Comparison of ENCODE assay signal across 9 mouse cellular contexts in the genomic region with DNA sequence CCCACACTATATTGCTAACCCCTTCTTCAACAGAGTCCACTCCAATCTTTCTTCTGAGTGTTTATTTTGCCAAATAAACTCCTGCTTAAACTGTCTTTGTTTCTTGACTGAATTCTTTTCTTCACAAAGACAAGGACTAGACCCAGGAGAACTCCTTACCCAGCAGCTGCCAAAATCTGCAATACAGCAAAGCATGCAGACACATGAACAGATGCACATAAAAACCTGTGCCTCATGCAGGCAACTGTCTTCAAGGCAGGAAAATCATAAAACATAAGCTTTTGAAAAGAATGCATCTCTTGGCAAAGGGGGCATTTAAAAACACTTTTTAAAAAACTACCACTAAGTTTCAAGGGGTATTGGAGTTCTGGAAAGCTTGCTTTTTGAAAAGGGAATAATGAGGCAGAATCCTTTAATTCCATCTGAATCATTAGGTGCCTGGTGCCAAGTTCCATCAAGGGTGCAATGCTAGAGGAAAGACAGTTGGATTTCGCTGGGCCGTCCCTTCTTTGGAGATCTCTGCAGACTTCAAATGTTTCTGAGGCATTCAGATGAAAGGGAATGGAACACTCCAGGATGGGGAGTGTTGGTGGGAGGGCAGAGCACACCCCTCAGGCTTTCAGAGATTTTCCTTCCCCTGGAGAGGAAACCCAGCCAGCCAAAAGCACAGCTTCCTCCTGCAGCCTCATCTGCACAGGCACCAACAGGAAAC.
A peak's percentile ranks its signal among the peaks of the same experiment; 100 is the strongest.
DNase-seq lines count a peak whose midpoint lies in the region; ATAC-seq and TF ChIP-seq lines count a peak whose summit lies in the region.
"Had no signal": no experiment of that assay in that cellular context is flagged by ENCODE, and none has a peak within 500 bp of the region (broad histone marks: within the 10 kb centered on the region; RNA-seq: fewer than 3 reads in every experiment).

No protein-coding gene starts in this region.

- DNase-seq in heart, adult 9 months (ENCODE audit: low spot score in 2 of 2) = peak; percentile 25 to 34
- no peak for DNase-seq in heart, postnatal 25 days (ENCODE audit: low spot score)
- DNase-seq in stomach, postnatal 0 days (ENCODE audit: low spot score) = no peak
- peak; percentile 14 to 45 for DNase-seq in kidney, postnatal 25 days
- DNase-seq in frontal cortex, postnatal 10 days (ENCODE audit: low spot score in 2 of 2) = no peak
- DNase-seq in right cerebral cortex, adult 2 months (ENCODE audit: low spot score in 2 of 2) = no peak
- no peak for DNase-seq in right cerebral cortex, postnatal 4 days

- intact Hi-C loops in heart, postnatal 25 days (cut with DNase I) = no loop called here

- no peaks in the 10 kb centered on the region for H3K9me3 ChIP-seq in stomach, embryonic 15.5 days
- H3K9me3 ChIP-seq in stomach, postnatal 0 days (ENCODE audit: control insufficient read depth, low read length) = no peaks in the 10 kb centered on the region

- no peaks in the 10 kb centered on the region for H3K36me3 ChIP-seq in stomach, embryonic 15.5 days
- H3K36me3 ChIP-seq in stomach, postnatal 0 days (ENCODE audit: control insufficient read depth, insufficient read depth, low read length) = no peaks in the 10 kb centered on the region

- WGBS in stomach, embryonic 15.5 days = 40% methylated on average over 2 of the region's 2 CpGs
- WGBS in stomach, postnatal 0 days = 28% methylated on average over 2 of the region's 2 CpGs

- peaks cover 5% of the 10 kb centered on the region; the same call in 1 of the 2 replicates for H3K4me1 ChIP-seq in stomach, embryonic 15.5 days
- H3K4me1 ChIP-seq in stomach, postnatal 0 days (replicated peaks; ENCODE audit: control insufficient read depth, insufficient read depth) = no peaks in the 10 kb centered on the region

- H3K27ac ChIP-seq in stomach, embryonic 15.5 days = peak overlapping the region; percentile 37
- no peak overlapping the region for H3K27ac ChIP-seq in stomach, postnatal 0 days (replicated peaks)

- no peak overlapping the region for H3K4me3 ChIP-seq in stomach, embryonic 15.5 days (replicated peaks)
- no peak overlapping the region for H3K4me3 ChIP-seq in stomach, postnatal 0 days (ENCODE audit: low read depth, low read length)
- H3K4me3 ChIP-seq: erythroblast, embryonic 14.5 days had no signal

- H3K9ac ChIP-seq in stomach, embryonic 15.5 days = no peak overlapping the region
- no peak overlapping the region for H3K9ac ChIP-seq in stomach, postnatal 0 days (ENCODE audit: low read length)

- no peak for TF ChIP-seq EP300 in stomach, postnatal 0 days (optimal IDR thresholded peaks at IDR 0.05)

- no peaks in the 10 kb centered on the region for H3K27me3 ChIP-seq in stomach, embryonic 15.5 days (replicated peaks)
- no peaks in the 10 kb centered on the region for H3K27me3 ChIP-seq in stomach, postnatal 0 days (ENCODE audit: control insufficient read depth, insufficient read depth, low read length)

- H3K4me2 ChIP-seq in stomach, embryonic 15.5 days = no peak overlapping the region
- no peak overlapping the region for H3K4me2 ChIP-seq in stomach, postnatal 0 days (replicated peaks; ENCODE audit: low read depth)

- ATAC-seq in stomach, embryonic 15.5 days (ENCODE audit: insufficient read depth, low FRiP score, low read depth) = no peak
- no peak for ATAC-seq in stomach, postnatal 0 days (ENCODE audit: low FRiP score, low TSS enrichment)

- no peak for TF ChIP-seq CTCF in stomach, postnatal 0 days (IDR thresholded peaks at IDR 0.05; ENCODE audit: low read depth)

Comparison
In these comparisons a context has a peak if more than half of its experiments do, and no peak if none do; other contexts are left out.
1. DNase-seq: peak in heart, adult 9 months (2 of 2) and kidney, postnatal 25 days (2 of 2); none in heart, postnatal 25 days (single experiment), stomach, postnatal 0 days (single experiment), frontal cortex, postnatal 10 days (0 of 2), right cerebral cortex, adult 2 months (0 of 2) and right cerebral cortex, postnatal 4 days (single experiment).